Mouse (Mus musculus): ENCODE data around the gene Mef2d.

The Mef2d gene

DNA sequence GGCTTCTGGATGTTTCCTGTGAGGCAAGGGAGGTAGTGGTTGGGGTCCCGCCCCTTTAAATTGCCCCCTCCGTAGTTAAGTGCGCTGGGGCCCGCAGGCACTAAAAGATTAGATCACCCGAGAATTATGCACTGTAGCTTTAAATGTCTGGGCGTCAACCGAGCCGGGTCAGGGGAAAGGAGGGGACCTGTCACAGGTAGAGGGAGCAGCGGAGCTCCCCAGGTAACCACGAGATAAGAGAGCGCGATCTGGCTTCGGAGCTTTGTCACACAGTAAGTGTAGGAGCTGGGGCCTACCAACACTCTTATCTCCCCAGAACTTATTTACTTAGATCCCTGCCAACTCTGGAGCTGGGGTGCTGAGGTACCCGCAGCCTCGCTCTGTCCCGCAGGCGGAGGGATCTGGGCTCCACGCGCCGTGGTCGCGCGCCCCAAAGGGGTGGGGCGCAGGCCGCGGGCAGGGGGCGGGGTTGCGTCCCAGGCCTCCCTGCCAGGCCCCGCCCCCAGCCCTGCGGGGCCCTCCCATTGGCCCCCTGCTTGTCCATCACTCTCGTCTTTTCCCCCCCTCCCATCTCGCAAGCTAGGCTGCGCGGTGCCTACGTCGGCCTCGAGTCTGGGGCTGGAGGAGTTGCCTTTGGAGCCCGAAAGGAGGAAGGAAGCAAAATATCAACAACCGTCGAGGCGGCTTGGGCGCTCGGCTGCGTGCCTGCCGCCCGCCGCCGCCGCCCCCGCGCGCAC lies at the start of gene Mef2d:
Mef2d (plus strand) TSS at position 586 of the 737 bp plus-strand sequence.
- peak; percentile 95 for DNase-seq

DNA sequence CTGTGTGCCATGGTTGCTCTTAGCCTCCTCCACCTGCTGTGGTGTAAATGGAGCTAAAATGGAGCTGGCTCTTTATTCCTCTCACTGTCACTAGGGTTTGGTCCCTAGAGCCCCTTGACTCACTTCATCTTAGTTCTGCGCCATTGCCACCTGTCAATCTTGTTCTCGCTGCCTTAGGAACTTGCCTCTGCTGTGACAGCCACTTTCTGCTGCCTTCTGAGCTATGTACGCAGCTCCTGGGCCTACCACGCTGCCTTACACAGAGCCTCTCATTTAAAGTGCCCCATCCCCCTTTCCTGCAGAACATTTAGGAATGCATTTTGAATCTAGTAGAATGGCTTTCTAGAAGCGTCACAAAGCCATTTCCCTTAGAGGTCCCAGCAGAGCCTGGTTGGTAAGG lies 48.0 kb upstream of the Mef2d start:
- no peak for DNase-seq

DNA sequence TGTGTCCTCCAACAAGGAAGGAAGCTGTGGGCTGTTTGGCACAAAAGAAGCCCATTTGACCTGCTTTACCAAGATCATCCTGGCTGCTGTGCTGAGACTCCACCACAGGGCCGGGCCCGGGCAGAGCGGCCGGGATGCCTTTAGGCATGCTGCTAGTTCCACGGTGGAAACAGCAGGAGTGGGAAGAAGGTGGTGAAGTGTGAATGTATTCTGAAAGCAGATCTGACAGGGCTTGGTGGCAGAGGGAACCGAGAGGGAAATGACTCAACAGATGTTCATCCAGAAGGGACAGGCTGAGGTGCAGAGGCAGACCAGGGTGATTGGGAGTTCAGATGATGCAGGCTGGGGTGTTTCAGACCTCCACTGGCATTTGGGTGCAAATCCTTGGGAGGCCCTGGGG lies 44.5 kb upstream of the Mef2d start:
- DNase-seq: no peak

DNA sequence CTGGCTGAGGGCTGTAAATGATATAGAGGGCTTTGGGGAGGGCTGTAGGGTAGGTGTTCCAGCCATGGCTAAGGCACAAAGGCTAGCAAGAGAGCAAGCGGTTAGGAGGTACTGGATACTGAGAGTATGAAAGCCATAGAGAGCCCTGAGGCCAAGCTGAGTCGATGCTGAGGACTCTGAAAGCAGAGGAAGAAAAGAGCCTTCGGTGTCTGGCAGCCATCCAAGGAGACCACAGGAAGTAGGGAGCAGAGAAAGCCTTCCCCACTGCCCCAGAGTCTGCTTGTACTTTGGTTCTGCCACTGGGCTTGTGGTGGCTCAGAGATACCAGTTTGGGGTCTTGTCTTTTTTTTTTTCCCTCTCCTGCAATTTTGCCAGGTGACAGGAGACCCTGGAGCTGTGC lies 41.9 kb upstream of the Mef2d start:
- DNase-seq: no peak

DNA sequence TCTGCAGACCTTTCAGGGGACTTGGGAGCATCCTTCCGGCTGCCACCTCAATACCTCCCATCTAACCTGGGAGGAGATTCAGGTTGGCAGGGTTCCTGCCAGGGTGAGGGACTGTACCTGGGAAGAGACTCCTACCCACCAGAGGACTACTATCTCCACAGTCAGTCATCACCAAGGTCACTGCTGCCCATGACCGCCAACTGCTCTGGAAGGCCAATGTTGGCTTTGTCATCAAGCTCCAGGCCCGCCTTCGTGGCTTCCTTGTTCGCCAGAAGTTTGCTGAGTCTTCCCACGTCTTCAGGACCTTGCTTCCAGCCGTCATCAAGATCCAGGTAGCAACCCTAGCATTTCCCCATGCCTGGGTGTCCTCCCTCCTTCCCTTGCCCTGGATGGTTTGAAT lies 40.4 kb upstream of the Mef2d start:
- no peak for DNase-seq

DNA sequence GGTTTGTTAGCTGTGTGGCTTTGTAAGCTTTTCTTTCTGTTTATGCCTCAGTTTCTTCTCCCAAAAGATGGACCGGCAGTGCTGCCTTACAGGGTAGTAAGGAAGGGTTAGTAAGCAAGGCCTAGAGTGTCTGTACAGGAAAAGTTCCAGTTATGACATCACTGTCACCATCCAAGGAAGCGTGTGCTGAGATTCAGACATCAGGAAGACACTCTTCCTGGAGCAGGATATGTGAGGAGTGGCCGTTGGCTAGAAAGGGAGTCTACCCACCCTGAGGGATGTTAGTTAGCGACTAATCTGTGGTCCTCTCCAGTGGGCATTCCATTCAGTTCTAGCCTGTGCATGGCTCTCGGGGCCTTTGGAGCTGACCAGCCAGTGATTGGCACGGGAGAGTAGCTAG lies 40.0 kb upstream of the Mef2d start:
- DNase-seq: no peak

DNA sequence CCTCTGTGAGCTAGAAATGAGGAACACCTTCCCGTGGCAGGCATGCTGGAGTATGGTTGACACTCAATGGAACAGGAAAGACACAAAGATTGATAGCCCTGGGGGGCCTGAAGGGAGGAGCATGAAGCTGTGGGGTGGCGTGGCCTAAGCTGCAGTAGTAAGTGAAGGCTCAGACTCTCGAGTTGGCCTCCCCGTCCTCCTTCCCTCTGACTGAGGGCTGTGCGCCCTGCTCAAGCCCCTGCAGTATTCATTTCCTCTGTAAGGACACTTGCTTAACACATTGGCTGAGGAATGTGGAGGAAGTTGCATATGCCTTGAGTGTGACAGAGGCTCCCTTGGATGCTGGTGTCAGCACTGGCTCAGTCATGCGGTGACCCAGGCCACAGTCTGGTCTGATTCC lies 39.6 kb upstream of the Mef2d start:
- DNase-seq: no peak

DNA sequence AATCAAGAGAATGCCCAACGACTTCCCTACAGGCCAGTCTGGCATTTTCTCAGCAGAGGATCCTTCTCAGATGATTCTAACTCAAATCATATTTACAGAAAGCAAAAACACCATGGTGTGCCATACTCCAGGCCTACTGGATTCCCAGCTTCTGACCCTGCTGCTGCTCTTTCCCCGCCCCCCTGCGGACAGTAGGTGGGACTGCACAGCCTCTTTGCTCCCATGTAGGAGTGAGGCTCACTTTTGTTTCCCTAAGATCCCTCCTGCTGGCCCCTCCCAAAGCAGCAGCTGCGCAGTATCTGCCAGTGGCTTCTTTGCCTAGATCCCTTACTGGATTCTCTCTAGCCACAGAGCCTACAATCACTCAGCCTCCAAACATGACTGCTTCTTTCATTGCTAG lies 36.0 kb upstream of the Mef2d start:
- no peak for DNase-seq

DNA sequence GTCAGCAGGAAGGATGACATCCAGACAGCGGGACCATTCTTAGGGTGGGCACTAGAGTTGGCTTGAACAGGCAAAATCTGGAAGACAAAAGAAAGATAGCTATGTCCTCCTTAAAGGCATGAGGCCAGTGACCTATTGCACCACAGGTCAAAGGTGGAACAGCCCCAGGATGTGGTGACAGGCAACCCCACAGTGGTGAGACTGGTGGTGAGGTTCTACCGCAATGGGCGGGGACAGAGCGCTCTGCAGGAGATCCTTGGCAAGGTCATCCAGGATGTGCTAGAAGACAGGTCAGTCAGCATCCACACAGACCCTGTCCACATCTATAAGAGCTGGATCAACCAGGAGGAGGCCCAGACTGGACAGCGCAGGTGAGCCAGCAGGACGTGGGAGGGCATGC lies 33.0 kb upstream of the Mef2d start:
- no peak for DNase-seq

DNA sequence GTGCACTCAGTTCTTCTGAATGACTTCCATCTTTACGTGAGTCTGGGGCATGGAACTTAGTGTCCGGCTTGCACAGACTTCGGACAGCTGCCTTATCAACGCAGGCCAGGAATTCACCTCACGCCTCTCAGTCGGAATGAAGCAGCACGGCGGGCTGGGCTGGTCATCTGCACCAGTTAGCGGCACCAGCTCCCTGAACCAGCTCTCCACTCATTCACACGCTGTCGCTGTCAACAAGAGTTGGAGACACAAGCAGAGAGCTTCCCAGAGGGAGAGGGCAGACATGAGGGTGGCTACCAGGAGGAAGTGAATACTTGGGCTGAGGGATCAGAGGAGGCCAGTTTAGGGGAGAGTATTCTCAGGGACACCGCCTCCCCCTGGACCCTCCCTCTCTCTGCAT lies 27.8 kb upstream of the Mef2d start:
- no peak for DNase-seq

DNA sequence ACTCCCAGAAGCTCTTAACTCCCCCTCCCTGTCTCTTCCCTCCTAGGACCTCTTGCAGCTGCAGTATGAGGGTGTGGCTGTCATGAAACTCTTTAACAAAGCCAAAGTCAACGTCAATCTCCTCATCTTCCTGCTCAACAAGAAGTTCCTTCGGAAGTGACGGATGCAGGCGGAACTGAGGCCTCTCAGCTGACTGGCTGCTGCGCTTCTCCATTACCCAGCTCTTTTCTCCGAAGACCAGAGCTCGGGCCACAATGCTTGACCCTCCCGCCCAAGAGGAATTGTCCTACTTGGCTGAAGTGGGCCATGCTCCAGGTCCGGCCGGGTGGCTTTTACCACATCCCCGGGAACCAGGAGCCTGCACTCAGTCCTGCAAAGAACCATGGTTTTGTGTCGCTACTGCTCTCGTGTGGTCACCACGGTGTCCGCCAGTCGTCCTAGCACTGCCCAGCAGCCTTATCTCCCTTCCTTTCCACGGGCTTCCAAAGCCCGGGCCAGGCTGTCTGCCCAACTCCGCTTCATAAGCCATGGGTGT lies 22.0 kb upstream of the Mef2d start:
- DNase-seq: no peak

DNA sequence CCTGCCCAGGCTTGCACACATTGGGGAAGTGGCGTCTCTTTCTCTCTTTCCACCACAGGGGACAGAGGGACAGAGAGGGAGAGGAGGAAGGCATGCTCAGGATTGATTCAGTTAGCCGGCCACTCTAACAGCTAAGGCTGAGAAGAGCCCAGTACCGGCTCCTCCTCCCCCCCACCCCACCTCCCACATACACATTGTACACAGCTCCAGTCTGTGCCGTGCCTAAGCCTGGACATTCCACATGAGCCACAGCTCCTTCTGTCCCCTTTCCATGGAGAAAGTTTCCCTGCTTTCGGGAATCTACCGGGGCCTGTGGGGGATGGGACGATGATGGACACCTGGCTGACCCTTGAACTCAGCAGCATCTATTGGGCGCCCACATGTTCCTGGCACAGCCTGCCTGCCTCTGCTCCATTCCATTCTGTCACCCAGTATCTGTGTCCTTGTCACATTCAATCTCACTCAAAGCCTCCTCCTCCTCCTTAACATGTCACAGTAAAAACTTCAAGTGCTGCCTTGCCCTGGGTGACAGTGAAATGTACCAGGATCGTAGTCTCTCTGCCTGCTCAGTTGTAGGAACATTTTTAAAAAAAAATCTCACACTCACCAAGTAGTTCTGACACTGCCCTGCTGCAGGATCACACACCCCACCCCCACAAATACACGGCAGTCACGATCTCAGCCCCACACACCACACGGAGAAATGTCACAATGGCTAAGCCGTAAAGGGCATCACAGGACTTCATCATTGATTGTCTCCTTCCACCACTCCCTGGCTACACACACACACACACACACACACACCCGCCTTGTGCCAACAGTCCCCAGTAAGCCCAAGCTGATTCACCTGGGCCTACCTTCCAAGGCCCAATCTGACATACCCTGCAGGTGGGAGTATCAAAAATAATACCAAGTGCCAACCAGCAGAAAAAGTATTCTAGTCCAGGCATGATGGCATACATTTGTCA lies 20.7 kb upstream of the Mef2d start:
- no peak for DNase-seq

DNA sequence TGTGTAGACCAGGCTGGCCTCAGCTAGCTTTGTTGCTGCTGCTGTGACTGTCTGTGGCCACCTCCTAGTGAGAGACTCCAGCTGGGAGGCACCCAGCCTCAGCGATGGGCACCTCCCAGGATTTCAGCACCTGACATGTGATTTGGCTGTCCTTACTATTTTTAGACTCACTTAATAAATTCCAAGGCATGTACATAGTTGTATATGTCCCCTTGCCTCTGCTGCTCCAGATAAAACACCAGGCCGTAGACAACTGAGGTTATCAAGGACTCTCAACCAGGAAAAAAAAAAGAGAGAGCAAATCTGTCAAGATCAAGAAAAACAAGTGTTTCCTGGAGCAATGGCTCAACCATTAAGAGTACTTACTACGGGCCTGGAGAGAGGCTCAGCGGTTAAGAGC lies 17.0 kb upstream of the Mef2d start:
- DNase-seq: no peak

DNA sequence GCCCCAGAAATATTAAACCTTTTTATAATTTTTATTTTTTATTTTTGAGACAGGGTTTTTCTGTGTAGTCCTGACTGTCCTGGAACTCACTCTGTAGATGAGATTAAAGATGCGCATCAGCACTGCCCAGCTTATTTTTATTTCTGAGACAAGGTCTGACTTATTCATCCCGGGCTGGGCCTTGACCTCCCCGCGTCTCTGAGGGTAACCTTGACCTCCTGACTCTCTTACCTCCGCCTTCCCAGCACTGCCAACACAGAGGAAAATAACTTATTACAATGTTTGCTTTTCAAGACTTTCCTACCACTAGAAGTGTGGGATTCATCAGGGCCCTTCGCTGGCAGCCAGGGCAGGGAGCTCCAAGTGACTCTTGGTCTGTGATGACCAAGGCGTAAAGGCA lies 16.0 kb upstream of the Mef2d start:
- no peak for DNase-seq

DNA sequence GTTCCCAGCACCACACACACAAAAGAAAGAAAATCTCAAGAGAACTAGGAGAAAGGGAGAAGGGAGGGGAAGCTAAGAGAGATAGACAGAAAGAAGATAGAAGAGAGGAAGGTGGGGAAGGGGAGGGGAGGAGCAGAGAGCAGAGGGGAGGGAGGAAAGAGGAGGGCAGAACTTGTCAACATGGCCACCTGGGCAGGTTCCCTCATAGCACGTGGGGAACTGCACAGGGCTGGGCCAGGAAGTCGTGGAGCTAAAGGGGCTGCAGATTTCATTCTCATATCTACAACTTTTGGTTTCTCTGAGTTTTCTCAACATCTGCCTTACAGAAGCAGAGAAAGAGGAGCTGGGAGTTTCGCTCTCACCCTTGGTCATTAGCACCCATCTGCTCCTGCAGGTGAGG lies 14.5 kb upstream of the Mef2d start:
- DNase-seq: no peak

DNA sequence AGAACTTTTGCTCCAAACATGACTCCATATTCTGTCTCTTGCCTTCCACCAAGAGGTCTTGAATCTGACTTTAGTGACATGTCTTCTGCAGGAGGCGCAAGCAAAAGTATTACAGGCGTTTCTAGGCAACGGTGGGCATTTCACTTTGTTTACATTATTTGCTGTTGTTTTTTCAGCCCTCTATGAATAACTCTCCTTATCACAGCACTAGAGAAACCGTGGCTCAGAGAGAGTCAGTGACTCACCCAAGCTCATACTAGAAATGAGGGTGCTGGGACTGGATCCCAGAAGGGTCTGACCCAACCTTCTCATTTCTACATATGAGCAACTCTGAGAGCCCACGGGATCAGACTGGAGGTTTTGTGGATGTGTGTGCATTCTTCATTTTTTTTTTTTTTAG lies 14.1 kb upstream of the Mef2d start:
- no peak for DNase-seq

DNA sequence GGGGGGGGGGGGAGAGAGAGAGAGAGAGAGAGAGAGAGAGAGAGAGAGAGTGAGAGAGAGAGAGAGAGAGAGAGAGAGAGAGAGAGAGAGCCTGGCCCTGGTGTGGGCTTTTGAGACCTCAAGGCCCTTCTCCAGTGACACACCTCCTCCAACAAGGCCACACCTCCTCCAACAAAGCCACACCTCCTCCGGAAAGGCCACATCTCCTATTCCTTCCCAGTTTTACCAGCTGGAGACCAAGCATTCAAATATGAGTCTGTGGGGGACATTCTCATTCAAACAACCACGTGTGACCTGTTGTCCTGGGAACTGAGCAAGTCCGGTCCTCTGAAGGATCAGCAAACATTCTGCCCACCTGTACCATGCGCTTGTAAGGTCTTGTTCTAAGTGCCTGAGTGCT lies 13.2 kb upstream of the Mef2d start:
- DNase-seq: no peak

DNA sequence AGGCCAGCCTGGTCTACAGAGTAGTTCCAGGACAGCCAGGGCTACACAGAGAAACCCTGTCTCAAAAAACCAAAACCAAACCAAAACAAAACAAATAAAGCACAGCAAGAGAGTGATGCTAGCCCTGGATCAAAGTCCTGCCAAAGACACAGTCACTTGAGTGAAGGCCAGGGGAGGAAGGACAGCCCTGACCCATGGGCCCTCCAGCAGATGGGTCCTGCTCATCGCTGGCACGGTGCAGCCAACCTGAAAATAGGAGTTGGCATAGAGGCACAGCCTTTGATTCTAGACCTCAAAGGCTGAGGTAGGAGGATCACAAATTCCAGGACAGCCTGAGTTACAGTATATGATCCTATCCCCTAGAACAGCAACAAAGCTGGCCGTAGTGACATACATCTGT lies 11.1 kb upstream of the Mef2d start:
- DNase-seq: peak; percentile 68

DNA sequence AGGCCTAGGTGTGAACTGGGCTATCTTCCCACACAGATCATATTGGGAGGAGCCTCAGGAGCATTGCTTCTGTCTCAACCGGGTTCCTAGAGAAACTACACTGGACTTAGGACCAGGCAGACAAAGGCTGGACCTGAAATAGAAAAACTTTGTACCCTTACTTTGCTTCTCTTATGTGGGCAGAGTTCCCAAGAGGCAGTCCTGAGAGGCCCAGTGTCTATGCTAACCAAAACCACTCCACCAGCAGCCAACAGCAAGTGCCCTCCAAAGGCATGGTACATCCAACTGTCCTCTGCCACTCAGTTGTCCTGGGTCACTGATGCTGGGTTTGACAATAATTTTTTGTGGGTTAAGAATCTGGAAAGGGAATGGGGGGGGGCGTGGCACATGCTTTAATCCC lies 9.7 kb upstream of the Mef2d start:
- DNase-seq: no peak

DNA sequence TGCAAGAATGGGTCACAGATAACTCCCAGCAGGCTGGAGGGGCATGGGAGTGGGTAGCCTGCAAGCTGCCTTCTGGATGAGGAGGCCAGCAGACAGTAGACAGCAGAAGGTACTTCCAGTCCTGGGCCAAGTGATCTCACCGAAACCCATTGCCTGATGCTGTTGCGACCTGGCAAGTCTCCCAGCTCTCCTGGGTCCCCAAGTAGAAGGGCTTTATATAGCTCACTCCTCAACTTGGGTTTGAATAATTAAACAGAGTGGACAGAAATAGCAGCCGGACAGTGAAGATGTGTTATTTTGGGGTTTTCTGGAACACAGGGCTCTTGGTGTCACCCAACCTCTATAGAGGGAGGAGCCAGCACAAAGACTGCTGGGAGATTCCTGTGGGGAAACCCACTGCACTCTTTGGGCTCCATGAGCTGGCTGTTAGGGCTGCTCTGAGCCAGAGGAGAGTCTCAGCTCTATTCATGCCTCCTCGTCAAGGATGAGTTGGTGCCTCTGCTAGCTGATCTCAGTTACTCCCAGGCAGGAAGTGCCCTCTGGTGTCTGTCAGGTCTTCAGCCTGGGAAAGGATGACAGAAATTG lies 8.9 kb upstream of the Mef2d start:
- DNase-seq: peak; percentile 83

DNA sequence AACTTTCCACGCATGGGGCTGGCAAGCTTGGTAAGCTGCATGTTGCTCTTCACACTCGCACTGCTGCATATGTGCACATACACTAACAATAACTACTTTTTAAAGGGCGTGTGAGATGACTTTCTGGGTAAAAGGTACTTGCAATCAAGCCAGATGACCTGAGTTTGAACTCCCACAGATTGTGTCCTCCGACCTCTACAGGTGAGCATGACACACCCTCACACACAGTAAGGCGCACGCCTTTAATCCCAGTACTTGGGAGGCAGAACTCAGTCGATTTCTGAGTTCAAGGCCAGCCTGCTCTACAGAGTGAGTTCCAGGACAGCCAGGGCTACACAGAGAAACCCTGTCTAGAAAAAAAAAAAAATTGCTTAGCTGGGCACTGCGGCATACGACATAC lies 5.8 kb upstream of the Mef2d start:
- no peak for DNase-seq

DNA sequence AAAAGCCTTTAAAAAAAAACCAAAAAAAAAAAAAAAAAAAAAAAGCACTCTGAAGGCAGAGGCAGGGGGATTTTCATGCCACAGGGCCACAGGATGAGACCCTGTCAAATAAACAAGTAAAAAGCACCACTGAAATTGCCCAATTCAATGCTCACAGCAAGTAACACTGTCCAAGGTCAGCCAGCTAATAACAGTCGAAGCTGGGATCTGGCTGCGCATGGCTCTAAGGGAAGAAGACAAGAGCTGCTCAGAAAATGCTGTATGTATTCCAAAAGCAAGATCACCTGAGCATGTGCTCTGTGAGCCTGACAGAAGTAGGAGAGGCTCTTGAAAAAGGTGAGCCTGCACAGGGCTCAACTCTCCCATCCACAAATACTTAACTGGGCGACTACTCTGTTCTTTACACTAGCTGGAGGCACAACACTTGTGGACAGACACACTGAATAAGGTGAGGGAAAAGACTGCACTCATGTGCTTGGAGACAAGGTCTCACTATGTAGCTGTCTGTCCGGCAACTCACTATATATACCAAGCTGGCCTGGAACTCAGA lies 5.2 kb upstream of the Mef2d start:
- DNase-seq: no peak

DNA sequence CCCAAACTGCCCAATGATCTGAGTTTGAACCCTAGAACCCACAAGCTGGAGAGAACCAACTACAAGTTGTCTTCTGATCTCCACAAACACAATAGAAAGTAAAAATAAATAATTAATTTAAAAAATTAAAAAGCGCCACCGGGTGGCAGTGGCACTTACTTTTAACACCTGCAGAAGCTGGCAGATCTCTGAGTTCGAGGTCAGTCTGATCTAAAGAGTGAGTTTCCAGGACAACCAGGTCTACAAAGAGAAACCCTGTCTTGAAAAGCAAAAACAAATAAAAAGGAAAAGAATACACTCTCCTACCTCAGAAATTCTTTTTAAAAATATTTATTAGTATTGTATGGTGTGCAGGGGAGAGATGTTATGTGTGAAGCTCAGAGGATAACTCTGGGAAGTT lies 4.4 kb upstream of the Mef2d start:
- peak; percentile 20 for DNase-seq
